Mouse (Mus musculus) heart, postnatal 0 days (tissue): Measurements from ENCODE around the gene Sar1b.

ENCODE experiments used
- CTCF ChIP-seq: IDR thresholded peaks from 2 replicates; pipeline ENCODE4 v1.5.1; 2016; ENCODE audit warnings: antibody characterized with exemption, control low read depth, low read depth
- EP300 ChIP-seq: IDR thresholded peaks from 2 replicates; pipeline ENCODE4 v1.6.1; 2016; ENCODE audit warnings: antibody characterized with exemption, low read depth

DNA sequence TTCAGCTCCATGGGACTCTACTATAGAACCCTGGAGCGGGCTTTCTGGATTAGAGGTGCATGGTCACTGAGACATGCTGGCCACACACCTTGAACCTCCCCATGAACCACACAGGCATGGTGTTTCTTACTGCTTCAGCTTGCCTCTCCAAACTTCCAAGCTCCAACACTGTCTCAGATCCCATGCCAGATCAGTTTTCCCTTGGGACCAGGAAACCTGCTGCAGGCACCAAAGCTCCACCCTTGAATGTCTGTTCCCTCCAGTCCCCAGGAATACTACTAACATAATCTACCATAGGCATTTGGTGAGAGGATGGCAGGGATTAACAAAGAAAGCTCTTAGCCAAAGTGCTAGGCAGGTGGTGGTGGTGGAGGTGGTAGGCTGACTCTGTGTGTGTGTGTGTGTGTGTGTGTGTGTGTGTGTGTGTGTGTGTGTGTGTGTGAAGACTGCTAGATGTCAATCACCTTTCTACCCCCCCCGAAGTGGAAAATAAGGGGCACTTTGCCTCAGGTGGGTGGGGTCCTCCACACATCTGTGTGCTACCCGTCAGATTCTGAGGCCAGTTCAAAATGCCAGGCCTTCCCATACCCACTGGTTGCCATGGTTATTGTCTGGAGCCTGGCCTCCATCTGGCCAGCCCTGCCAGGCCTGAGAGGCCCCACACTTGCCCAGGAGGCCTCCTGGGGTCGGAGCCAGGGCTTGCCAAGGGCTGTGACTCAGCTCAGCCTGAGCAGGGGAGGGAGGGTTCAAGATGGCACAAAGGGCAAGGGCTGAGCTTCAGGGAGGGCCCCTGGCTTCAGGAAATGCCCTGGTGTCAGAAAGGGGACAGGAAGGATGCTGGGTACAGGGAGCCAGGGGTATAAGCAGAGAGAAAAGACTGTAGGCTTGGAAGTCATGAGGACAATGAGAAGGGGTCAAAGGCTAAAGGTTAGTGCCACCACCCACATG, 68.7 kb downstream of the Sar1b start:
- TF ChIP-seq CTCF (no peak), EP300 (no peak)
